Mouse (Mus musculus) c-Kit-positive CD71-positive TER-119-positive erythroid progenitor cells, embryonic 14.5 days (primary cell): ENCODE measurements around the gene Otof.

Experiments used
- DNase-seq: peaks from one replicate; pipeline ENCODE4 v3.0.0-alpha.2; 2013; ENCODE audit warnings: low spot score

Gene Otof

DNA sequence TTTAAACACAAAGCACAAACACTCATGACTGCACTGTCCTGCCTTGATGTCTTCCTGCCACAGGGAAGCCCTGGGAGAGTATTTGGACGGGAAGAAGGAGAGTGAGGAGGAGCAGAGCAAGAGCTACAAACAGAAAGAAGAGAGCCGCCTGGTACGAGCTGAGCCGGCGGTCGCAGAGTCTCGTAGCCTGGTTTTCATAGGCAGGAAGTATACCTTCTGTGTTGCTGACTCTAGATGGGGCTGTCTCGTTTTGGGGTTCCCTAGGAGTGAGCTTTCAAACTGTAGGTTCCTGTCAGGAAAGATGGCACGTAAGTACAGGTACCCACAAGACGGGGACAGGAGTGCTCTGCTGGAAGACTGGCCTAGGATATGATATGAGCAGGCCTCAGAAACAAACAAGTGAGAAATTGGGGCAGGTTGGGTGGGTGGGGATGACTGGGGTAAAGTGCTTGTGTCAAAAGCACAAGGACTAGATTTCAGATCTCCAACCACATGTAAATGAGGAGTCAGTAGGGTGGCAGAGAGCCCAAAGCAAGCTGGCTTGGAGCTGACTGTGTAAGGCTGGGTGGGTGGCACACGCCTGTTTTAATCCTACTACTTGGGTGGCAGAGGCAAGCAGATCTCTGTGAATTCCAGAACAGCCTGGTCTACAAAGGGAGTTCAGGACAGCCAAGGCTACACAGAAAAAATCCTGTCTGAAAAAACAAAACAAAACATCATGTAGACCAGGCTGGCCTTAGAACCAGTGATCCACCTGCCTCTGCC lies 119.9 kb downstream of the Otof start:
- DNase-seq: no peak

- DNase-seq: no peak
Measured at GRCm38 (mm10) chr5:30340815-30341214, 120.9 kb downstream of the Otof start.
